Mouse (Mus musculus) lung, adult 2 months (tissue): Measurements from ENCODE around the gene Ugt2a2.

ENCODE experiments used
- CTCF ChIP-seq: fragments of 200-500 bp; IDR thresholded peaks from 2 replicates; pipeline ENCODE4 v1.5.1; 2011; ENCODE audit warnings: mild to moderate bottlenecking, low read length, control low read depth; ENCODE audit not compliant: insufficient read depth
- POLR2A ChIP-seq: fragments of 200-500 bp; IDR thresholded peaks from 2 replicates; pipeline ENCODE4 v1.6.1; 2011; ENCODE audit warnings: low read depth, mild to moderate bottlenecking, control low read depth, low read length, borderline replicate concordance; ENCODE audit errors: extremely low read depth

DNA sequence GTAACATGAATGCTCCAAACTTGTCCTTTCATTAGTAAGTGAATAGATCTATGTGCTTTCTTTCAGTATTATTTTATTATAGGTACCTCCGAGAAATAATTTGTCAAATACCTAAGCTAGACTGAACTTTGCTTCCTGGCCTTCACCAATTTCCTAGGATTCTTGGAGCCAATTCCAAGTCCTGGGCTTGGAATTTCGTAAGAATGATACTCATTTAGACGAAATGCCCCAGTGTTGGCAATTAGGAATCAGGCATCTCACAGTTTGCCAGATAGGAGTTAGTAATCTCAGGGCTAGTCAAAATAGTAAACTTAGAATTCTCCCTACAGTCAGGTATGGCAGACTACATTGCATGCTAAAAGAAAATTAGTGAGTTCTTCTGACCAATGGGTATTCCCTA, 56.4 kb downstream of the Ugt2a2 start:
- TF ChIP-seq CTCF (no peak), POLR2A (no peak)
